Mouse (Mus musculus) adrenal gland, postnatal 36 days (tissue): Measurements from ENCODE around the gene Emg1. TPM values are rescaled to one million over a fixed set of nuclear protein-coding genes. Genes with fewer than 3 reads are reported as not detected.
A peak's percentile ranks its signal among the peaks of the same experiment; 100 is the strongest.
"Not testable (repeated sequence)": the region's sequence is repeated elsewhere in the genome, so short reads cannot be mapped to it uniquely, and the experiment has no call there.

Source experiments
- DNase-seq, 2 experiments: peaks; one replicate each; pipeline ENCODE4 v3.0.0; 2021; ENCODE audit warnings: mixed read lengths in 1 of 2
- total RNA-seq, 2 experiments: library from RNA; stranded (reverse); gene quantifications; 2 replicates each; pipeline ENCODE4 v1.2.3; 2021

Gene Emg1
- total RNA-seq, 2 experiments from 2014 or later: 87.2 to 88.2 TPM

DNA sequence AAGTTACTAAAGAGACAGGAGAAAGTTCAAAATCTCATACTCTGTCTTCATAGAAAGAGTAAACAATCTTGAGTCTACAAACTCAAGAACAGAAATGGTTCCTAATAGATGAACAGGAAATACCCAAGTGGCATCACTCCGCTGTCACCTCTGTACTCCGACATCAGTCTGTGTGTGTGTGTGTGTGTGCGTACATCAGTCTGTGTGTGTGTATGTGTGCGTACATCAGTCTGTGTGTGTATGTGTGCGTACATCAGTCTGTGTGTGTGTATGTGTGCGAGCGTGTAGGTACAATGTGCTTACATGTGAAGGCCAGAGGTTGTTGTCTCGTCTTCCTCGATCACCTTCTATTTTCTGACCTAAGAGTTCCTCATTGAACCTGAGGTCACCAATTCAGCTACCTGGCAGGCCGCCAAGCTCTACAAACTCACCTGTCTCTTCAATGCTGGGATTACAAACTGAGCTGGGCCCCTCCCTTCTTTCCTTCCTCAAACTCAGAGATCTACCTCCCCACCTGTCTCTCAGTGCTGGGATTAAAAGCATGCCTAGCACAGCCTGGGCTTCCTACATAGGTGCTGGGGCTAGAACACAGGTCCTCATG is 3.6 kb downstream of the Emg1 start:
- no peak for DNase-seq

DNA sequence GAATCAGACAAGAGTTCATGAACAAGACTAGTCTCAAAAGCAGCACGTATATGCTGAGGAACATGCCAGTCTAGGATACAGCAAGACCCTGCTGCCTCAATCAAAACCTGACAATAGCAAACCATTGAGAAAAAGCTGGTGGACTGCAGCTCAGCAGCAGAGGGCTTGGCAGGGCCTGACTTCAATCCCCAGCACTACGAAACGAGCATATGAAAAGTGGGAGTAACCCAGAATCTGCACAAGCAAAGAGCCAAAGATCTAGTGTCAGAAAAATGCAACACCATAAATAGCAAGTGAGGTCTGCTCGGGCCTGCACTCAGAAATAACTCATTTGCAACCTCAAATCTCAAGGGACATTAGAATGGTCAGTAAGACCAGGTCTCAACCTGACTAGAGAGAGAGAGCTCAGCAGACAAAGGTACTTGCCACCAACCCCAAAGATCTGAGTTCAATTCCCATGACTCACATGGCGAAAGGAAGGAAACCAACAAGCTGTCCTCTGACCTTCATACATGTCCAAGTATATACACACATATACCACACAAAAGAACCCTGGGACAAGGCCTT is 5.8 kb downstream of the Emg1 start:
- DNase-seq: no peak

DNA sequence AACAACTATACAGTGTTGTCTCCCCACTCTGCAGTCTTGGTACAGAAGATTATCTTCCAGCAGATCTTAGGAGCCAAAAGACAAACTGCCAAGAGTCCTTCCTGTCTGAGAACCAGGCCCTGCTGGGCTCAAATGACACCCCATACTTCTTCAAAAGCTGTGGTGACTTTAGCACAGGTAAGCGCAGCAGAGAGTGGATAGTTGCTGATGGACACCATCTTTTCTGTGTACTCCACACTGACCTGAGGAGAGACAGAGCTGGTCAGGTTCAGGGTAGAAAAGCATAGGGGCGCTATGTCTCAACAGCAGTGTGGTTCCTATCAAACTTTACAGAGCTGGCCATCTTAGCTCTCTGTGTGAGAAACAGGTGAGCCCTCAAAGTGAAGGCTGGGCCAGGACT is 7.6 kb downstream of the Emg1 start:
- DNase-seq: no peak

DNA sequence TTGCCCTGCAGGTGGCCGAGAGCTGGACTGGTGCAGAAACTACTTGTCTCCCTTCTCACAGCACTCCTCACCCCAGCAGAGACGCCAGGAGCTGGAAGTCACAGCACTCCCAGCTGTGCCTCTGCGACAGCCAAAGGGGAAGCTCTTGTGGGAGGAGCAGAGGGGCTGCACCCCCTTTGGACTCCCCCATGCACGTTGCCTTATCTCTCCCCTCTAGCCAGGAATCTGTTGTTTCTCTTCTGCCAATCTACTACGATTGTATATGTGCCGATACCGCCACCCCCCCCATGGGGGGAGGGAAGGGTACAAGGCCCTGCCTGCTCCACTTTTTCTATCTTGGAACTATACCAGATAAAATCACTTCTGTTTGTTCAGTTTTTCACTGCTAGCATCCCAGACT is 8.2 kb downstream of the Emg1 start:
- DNase-seq: no peak

DNA sequence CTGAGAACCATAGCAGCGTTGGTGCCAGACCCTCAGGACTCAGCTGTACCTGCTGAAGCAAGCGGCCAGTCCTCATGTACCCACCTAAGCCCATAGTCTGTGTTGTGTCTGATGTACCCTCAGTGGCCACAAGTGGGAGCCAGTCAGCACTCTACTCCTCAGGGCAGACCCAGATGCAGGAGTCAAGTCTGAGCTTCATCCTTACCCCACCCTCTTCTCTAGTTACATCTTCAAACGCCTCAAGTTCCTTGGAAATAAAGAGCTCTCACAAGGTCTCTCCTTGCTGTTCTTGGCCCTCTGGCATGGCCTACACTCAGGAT is 9.2 kb downstream of the Emg1 start:
- DNase-seq: peak; percentile 71 to 72

DNA sequence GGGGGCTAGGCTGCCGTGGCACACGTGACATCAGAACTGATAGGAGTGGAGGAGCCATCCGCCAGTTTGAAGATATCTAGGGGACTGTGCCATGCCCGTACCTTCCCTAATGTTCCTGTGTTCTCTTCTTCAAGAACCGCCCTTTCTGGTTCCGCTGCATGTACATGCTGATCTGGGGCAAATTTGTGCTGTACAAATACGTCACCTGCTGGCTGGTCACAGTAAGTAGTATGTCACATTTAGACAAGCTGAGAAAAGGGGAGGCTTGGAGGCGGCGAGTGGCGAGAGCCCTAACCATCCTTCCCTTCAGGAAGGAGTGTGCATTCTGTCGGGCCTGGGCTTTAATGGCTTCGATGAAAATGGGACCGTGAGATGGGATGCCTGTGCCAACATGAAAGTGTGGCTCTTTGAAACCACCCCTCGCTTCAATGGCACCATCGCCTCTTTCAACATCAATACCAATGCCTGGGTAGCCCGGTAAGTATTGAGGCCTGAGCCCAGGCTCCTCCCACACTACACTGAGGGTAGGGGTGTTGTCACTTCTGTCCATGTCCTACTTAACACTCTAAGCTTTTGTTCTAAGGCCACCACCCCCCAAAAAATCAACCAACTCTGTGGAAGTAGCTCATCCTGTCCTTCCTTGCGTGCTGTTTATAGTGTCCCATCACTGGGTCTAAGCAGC is 9.7 kb downstream of the Emg1 start:
- DNase-seq: no peak

DNA sequence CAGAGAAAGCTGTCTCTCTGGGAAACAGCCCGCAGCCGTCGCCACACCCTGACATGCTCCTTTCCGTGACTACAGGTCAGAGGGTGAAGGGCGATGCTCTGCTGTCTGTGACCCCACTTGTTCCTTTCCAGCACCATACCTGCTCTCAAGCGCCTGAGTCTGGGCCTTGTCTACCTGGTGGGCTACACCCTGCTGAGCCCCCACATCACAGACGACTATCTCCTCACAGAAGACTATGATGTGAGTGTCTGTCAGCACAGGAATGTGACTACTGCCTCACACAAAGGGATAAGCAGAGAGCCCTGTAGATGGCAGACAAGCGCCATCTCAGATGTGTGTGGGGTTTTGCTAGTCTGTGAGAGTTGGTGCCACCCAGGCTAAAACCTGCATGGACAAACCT is 10.6 kb downstream of the Emg1 start:
- peak in 1 of 2 experiments; percentile 37 for DNase-seq

DNA sequence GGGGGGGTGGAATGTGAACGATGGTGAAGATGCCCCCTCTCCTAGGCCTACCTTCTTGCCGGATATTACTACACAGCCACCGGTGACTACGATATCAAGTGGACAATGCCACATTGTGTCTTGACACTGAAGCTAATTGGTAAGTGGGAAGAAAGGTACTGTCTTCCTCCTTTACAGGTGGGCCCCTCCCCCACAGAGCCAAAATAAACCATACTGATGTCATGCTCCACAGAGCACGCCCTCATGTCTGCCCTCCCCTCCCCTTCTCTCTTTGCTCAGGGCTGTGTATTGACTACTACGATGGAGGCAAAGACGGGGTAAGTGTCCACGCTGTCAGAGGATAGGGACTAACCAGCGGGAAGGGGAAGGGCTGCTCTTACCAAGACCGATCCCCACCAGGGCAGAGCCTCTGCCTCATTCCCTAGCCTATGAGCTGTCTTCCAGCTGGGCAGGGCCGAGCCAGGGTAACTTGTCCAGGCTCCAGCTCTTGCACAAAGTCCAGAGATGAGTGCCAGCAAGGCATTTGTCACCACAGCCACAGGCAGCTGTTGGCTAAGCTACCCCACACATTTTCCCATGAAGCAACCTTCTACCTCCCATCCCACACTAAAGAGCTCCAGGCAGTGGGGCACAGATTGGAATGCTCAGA is 11.9 kb downstream of the Emg1 start:
- DNase-seq: peak; percentile 86 to 88

DNA sequence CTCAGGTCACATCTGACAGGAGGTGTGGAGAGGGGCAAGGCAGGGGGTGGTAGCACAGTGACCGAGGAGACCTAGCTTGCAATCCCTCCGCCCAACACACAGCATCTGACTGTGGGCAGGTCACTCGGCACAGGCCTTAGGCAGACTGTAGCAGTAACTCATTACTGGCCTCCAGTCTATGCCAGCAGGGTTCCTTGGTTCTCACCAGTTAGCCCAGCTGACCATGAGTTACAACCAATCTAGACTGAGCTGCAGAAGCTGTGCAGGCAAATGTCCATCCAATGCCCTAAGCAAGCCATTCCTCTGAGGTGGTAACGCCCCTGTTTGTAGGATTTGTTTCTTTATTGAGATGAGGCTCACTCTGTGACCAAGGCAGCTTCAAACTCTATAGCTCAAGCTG is 12.6 kb downstream of the Emg1 start:
- DNase-seq: no peak

DNA sequence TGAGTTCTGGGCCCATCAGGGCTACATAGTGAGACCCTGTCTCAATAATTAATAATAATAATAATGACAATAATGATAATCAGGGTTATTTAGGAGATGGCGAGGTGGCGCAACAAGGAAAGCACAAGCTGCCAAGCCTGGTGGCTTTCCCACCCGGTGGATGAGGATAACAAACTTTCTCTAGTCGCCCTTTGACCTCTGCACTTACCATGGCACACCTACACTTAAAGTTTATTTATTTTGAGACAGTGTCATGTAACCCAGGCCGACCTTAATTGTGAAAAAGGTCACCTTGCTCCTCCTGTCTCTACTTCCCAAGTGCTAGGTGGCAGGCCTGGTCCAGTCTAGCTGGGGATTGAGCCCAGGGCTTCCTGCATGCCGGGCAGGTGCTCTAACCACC is 13.2 kb downstream of the Emg1 start:
- no peak for DNase-seq

DNA sequence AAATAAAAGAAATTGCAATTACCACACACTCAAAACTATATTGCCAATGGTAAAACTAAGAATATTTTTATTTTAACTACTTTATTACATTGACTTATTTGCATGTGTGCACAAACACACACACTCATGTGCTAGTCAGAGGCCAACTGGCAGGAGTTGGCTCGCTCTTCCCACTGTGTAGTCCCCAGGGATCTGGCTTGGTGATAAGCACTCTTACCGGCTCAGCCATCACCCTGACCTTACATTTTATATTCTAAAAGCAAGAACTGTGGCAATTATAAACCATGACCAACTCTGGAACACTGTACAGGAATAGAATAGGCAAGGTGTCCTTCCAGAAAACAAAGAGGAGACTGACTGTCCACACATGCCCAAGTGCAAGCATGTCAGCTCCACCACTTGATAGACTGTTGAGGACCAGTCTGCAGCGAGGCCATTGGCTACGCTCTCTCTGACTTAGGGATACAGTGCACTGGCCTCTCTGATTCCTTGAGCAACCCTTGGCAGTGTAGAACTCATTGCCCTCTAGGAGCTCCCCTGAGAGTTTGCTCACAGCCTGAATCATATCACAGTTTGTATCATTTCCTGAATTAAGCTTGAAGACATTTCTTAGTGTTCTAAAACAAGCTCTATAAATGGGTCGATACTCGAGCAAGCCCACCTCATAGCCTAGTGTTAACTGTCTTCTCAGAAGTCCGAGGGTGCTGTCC is 15.4 kb downstream of the Emg1 start:
- no peak for DNase-seq

DNA sequence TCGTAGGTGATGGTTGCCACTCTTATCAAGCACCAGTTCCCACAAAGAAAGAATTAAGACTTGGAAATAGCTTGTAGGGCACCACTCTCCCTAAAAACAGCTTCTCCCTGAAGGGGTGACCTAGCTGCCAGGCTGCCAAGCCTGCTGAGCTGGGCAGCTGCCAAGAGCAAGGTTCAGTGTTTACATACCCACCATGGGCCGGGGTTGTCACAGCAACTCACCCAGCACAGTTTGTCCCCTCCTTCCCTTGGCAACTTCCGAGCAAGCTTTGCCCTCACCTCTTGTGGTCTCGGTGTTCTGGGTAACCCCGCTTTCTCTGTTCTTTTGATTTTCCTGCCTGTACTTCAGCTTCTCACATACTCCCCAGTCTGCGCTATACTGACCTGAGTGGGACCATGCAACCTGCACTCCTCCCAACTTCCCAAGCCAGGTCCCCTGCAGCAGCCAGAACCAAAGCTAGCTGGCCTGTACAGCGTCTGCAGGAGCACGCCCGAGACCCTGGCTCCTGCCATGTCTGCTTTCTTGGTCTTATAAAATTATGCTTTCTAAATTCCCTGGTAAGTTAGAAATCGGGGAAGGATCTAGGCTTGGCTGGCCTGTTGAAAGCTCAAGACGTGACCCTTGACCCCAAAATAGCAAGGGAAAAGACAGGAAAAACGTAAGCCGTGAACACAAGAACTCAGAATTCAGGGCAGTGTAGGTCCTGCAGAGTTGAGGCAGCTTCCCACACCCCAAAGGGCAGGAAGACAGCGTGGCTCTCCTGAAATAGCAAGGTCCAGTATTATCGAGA is 17.6 kb downstream of the Emg1 start:
- DNase-seq: peak; percentile 58 to 87

DNA sequence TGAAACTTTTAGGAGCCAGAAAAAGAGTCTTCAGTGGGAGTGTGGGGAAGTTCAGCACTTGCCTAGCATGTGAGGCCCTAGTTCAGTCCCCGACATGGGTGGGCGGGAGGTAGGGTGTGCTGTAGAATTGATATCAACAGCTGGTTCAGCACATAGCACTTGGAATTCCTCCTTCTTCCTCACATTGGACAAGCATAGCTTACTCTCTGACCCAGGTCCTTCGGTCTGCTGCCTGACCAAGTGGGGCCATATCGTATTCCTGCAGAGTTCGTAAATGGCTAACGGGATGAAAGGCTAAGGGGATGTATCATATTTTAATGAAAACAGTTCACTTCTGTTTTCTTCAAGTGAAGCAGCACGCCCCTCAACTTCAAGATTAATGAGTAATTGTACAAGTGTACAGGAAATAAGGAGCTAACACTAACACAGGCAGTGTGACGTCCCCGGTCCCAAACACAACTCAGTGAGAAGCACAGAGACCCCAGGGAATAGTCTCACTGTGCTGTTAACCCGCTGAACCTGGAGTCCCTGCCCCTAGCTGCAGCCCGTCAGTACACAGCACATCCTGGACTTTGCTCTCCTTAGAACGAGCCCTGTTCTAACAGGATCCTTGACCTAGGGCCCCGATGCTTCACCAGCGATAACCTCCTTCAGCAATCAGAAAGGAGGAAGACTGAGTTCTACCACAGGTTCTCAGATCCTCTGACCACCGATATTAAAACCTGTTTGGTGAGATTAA is 18.6 kb downstream of the Emg1 start:
- no peak for DNase-seq

DNA sequence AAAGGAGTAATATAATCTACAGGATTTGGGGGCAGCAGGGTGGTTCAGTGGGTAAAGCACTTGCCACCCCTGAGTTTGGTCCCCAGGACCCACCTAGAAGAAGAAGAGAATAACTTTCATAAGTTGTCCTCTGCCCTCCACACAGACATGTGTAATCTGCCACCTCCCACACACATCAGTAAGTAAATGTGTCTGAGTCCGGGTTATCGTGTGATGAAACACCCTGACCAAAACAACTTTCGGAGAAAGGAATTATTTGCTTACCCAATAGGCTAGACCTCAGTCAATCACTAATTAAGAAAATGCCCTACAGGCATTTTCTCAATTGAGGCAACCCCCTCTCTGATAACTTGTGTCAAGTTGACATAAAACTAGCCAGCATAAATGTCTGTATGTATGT is 21.5 kb downstream of the Emg1 start:
- no peak for DNase-seq

DNA sequence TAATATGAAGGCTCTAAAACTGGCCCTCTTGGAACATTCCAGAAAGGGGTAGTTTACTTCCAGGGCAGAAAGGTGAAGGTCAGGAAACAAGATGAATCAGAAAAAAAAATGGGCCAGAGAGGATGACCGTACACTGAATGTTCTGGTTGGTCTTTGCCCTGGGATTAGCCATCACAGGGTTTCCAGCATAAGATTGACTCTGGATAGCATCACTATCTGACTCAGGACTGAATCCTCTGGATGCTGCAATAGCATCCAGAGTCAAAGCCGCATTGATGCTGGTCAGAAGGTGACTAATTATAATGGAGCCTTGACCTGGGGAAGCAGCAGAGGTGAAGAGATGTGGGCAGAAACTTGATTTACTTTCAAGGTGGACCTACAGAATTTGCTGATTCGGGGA is 23.0 kb downstream of the Emg1 start:
- DNase-seq: no peak

DNA sequence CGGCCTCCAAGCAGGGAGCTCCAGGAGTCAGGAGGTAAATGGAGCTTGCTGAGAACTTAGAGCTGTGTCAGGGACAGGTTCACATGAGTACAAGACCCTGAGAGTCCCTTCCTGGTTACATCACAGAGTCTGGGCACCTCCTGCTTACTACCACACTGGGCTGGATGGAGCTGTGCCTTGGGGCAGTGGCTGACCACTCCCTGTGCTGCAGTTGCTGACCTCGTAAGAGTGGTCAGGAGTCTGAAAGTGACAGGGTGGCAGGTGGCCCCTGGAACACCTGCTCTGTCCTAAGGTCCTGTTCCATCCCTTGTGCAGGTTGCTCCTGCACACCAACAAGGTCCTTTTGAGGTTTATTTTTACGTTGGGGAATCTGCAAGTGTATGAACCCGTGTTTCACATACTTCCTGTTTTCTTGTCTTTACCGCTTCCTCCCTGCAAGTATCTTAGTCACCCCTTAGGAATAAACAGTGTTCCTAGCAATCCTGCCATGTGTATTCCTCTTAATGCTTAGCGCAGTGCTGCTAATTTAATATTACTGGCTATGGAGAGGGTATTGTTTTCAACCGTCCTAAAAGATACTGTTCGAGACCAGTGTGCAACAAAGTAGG is 23.7 kb downstream of the Emg1 start:
- DNase-seq: no peak

DNA sequence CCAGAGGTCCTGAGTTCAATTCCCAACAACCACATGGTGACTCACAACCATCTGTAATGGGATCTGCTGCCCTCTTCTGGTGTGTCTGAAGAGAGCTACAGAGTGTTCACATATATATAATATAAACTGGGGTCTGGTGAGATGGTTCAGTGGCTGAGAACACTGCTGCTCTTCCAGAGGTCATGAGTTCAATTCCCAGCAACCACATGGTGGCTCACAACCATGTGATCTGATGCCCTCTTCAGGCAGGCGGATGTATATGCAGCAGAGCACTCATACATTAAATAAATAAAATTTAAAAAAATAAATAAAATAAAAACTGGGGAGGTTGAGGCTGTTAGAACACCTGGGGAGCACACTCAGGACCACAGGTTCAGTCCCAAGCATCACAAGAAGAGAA is 25.3 kb downstream of the Emg1 start:
- DNase-seq: not testable (repeated sequence)

DNA sequence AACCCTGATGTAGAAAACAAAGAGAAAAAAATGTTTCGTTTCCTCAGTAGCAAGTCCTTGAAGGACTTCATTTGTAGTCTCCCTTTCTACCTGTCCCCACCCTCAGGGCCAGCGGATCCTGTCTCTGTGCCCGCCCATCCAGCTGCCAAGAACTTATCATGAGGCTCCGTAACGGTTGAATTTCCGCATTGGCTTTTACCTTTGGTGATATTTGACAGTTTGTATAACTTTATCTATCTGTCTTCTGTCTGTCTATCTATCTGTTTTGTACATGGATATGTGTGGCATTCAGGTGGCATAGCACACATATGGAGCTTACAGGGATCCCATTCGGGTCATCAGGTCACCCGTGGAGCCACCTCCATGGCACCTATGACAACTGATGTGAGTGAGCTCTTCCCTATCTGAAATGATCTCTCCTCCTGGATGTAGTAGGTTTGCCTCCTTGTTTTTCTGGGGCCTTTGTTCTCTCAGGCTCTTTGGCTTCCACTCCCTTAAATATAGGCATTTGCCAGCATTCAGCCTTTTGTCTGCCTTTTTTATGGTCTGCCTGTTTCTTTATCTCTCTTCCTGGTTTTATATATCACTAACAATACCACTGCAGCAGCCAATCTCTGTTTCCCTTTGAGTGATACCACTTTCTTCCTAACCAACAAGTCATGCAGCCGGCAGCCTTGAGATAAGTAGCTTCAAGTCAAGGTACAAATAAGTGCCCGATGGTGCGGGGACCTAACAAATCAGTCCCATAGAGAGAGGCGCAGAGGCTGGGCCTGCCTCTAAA is 26.2 kb downstream of the Emg1 start:
- DNase-seq: no peak

DNA sequence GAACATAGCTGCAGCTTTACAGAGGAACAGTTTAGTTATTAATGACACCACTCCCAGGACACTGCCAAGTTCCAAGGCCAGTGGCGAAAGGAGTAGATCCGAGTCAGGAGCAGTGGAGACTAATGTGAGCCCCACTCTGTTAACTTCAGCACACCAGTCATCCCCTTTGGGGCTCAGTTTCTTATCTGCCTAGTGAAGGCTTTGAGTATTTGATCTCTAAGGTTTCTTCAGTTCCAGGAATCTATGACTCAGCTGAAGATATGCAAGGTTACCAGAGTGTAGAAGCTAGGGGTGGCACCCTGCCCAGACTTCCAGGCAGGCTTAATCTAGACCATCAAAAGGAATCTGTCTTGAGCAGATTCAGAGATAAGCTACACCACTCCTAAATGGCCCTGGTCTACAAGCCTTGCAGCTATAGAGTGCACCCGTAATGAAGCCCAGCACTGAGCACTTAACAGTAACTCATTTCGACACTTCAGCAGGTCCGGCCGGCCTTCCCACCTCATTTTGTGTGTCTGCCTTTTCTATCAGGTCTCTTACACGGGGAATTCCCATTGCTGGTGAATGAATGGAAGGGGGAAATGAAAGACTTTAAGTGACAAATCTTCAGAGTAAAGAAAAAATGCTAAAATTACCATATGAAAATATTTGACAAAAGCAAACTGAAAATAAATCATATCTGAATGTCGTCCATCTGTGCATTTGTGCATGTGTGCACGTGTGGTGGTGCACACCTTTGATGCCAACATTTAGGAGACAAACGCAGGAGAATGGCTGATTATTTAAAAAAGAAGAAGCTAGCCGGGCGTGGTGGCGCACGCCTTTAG is 28.2 kb downstream of the Emg1 start:
- peak; percentile 83 to 88 for DNase-seq
